Mouse (Mus musculus) cerebral cortex, adult 2 months (tissue): ENCODE data around the gene Cnnm3.

Experiments used
- WGBS: fragments of 180-500 bp; shearing (Covaris S2); methylation state at CpG from one replicate; pipeline ENCODE4 v1.1.7; 2018; 5-methylcytosine and 5-hydroxymethylcytosine counted together

Gene Cnnm3

DNA sequence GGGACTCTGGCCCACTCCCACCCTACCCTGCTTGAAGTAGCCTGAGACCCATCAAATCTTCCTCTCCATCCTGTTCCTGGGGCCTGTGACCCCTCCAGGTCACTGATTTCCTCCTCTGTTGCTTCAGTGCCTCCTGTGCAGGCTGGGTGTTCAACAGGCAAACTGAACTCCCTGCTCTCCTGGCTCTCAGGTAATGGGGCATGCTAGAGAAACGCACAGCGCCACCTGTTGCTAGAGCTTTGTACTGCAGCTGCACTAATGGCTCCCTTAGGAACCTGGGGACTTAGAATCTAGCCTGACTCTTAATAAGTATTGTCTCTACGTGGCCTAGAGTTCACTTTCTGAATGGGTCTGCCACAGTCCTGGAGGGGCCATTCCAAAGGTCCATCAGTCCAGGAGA is 10.4 kb upstream of the Cnnm3 start:
- WGBS: 9% methylated on average over 3 of the region's 3 CpGs

DNA sequence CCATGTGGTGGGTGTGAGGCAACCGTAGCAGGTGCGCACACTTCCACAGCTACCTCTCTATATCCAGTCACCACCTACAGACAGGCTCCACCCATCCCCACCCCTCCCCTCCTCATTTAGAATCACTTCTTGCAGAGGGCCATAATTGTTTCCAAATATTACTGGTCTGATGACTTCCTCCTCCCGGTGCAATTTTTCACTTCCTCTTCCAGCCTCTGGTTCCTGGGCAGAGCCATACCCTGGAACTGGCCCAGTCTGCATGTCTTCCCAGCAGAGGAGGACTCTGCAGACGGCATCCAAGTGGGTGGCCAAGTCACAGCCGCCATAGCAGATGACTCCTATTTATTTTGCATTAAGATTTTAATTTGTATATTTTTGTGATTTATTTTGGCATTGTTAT is 3.4 kb upstream of the Cnnm3 start:
- WGBS: 59% methylated on average over 5 of the region's 5 CpGs

DNA sequence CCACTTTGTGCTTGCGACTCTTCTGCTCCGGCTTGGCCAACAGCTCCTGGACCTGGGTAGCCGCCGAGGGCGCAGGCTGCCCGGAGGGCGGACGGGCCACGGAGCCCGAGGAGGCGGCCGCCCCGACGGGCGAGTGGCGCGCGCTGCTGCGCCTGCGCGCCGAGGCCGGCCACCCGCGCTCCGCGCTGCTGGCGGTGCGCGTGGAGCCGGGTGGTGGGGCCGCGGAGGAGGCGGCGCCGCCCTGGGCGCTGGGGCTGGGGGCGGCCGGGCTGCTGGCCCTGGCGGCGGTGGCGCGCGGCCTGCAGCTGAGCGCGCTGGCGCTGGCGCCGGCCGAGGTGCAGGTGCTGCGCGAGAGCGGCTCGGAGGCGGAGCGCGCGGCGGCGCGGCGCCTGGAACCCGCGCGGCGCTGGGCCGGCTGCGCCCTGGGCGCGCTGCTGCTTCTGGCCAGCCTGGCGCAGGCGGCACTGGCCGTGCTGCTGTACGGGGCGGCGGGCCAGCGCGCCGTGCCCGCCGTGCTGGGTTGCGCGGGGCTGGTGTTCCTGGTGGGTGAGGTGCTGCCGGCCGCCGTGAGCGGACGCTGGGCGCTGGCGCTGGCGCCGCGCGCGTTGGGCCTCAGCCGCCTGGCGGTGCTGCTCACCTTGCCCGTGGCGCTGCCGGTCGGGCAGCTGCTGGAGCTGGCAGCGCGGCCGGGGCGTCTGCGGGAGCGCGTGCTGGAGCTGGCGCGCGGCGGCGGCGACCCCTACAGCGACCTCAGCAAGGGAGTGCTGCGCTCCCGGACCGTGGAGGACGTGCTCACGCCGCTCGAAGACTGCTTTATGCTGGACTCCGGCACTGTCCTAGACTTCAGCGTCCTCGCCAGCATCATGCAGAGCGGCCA is 660 bp downstream of the Cnnm3 start:
- WGBS: 6% methylated on average over 126 of the region's 126 CpGs

DNA sequence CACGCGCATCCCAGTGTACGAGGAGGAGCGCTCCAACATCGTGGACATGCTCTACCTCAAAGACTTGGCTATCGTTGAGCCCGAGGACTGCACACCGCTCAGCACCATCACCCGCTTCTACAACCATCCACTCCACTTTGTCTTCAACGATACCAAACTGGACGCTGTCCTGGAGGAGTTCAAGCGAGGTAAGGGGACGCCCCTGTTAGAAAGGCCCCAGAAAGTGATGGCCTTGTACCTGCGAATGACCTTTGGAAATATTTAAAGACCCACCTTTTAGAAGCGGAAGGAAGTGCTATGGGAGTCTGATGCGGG is 1.3 kb downstream of the Cnnm3 start:
- WGBS: 3% methylated on average over 16 of the region's 16 CpGs

DNA sequence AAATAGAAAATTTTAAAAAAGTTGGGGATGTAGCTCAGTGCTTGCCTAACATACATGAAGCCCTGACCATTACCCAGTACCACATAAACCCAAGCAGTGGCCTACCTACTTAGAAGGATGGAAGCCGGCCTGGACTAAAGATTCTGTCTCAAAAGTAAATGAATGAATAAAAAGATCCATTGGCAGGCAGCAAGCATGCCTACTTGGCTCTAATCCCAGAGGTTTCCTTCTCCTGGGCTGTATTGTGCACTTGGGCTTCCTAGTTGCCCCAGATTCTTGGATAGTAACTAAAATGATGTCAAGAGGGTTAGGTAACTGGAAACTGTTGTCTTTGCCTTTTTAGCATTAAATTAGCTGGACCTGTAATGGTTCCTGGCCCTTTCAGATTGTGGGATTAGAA is 1.6 kb downstream of the Cnnm3 start:
- WGBS: 3% methylated on average over 1 of the region's 1 CpGs

DNA sequence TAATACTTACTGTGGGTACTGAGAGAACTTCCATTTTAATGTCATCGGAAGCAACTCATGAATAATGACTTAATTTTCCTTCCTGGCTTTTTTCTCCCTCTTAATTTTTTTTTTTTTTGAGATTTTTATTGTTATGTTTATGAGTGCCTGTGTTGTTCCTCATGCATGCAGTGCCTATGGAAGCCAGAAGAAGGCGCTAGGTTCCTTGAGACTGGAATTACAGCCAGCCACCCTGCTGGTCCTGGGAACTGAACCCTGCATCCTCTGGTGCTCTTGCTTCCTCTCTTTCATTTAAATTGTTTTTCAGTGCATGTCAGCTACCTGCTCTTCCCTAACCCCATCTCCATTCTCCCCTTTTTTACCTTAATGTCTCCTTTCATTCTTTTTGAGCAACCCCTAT is 2.1 kb downstream of the Cnnm3 start:
- WGBS: 33% methylated on average over 2 of the region's 2 CpGs

DNA sequence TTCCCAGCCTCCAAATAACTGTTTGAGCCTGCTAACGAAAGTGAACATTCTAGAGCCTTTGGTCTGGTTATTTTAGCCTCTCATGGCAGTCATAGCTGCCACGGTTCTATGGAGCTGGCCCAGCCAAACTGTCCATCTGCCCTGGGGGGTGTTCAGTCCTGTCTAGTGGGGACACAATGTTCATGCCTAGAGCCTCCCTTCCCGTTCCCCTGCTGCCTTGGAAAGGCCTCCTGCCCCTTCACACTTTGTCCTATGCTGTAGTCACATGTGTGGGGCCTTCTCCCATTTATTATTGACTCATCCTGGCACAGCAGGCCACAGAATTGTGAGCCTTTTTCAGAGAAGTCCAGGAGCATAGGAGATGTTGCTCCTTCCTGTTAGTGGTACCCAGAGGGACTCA is 6.6 kb downstream of the Cnnm3 start:
- 56% methylated on average over 3 of the region's 3 CpGs for WGBS

DNA sequence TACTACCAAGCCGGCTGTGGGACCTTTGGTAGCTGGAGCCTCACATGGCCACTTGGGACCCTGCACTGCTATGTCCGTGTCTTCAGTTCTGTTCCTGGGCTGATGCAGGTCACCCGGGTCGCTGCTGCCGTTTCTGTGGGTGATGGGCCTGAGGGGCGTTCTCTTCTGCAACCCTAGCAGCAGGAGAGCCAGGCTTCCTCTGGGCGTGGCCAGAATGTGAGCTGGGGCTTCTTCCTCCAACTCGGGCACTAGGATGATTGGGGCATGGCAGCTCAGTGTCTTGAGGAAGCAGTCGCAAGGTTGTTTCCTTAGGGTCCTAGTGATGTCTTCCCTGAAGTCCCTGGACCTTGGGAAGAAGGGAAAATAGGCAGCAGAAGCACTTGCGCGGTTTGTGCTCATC is 8.0 kb downstream of the Cnnm3 start:
- 85% methylated on average over 11 of the region's 11 CpGs for WGBS

DNA sequence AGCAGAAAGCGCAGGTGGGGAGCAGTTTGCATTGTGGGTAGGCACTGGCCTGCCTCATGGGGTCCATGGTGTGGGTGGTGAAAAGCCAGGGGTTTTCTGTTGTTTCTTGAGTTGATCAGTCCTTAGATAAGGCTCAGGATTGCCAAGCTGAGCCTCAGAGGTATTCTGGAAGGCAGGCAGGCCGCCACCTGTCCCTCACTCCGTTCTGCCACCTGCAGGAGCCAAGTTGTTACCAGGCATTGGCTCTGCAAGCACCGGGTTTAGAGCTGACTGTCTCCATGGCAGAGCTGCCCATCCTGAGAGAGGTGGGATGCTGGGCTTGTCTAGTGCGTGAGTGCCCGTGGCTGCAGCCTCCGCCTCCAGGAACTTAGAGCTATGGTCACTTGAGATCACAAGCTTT is 10.5 kb downstream of the Cnnm3 start:
- 84% methylated on average over 7 of the region's 7 CpGs for WGBS

DNA sequence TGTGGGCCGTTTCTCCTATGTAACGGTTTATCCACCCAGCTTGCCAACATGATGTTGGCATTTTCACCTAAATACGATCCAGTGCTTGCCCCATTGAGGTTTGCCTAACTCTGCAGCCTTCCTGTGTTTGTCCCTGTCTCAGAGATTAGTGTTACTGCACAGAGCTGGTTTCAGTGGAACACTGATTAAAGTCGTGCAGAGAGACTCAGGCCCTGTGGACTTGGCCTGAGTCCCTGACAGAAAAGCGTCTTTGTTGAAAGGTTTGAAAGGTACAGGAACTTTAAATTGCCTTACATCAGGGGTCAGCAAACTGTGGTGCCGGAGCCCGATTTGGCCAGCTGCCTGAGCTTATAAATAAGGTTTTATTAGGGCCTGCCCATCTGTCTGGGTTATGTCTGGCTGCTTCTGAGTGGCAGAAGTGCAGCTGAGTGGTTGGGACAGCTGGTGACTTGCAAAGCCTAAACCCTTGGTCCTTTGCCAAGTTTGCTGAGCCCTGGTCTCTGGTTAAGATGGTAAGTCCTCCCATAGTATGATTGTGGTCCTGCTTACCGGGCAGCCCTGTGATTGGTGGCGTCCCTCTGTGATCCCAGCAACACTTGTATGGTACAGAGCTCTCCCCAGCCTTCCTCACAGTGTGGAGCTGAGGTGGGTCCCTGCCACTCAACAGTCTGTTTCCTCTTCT is 11.8 kb downstream of the Cnnm3 start:
- WGBS: 52% methylated on average over 9 of the region's 9 CpGs

DNA sequence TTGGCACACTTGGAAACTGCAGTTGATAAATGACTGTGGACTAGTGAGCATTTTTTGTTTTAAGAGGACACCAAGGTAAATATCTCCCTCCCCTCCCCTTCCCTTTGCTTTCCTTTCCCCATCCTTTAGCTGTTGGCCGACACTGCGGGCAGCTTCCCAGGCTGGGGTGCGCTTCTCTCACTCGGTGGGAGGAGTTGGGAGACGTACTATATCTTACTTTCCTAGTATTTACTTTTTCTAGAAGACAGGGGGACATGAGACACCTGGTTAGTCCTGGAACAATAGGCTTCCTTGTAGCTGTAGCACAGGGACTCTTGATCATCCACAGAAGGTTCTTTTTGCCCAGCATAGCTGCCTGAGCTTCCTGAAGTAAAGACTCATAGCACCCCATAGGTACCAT is 12.4 kb downstream of the Cnnm3 start:
- WGBS: 87% methylated on average over 5 of the region's 5 CpGs

DNA sequence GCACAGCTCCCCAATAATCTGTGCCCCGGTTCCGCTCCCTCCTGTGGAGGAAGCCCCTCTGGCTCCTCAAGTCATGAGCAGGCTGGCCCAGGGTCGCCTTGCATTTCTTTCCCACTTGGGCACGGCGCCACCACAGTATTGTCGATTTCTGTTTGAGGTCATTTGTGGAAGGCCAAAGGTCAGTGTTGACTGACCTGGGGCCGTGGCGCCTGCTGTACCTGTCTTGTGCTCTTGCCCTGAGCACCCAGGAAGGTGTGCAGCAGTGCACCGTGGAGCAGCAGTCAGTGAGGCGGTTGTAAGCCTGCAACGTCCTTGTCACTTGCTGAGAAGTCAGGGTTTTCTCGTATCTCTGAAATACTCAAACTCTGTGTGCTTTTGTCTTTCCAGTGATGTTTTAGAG is 14.1 kb downstream of the Cnnm3 start:
- 92% methylated on average over 12 of the region's 12 CpGs for WGBS

DNA sequence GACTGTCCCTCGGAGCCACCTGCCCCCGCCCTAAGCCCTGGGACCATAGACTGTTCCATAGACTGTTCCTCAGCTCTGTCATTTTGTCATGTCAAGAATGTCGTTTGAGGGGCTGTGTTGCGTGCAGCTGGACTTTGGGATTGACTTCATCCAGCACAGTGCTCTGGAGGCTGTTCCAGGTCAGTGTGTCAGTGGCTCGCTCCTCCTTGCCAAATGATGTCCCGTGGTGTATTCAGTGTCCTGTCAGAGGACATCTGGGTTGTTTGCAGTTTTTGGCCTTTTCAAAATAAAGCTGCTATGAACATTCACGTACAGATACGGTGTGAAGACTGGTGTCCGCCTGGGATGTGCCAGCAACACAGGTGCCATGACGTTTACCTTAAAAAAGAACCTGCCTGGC is 15.2 kb downstream of the Cnnm3 start:
- 84% methylated on average over 10 of the region's 10 CpGs for WGBS

DNA sequence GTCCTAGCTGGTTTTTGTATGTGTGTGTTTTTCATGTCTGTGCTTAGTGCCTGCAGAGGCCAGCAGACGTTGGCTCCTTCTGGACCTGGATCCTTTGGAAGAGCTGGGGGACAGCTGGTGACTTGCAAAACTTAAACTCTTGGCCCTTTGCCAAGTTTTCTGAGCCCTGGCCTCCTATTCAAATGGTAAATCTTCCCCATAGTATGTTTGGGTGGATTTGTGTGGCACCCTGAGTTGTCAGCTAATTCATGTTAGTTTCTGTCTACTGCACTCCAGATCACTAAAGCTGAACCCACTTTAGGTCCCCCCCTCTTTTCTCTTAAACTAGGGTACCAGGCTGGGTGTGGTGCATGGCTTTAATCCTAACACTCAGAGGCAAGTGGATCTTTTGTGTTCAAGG is 16.7 kb downstream of the Cnnm3 start:
- WGBS: 13% methylated on average over 1 of the region's 1 CpGs

DNA sequence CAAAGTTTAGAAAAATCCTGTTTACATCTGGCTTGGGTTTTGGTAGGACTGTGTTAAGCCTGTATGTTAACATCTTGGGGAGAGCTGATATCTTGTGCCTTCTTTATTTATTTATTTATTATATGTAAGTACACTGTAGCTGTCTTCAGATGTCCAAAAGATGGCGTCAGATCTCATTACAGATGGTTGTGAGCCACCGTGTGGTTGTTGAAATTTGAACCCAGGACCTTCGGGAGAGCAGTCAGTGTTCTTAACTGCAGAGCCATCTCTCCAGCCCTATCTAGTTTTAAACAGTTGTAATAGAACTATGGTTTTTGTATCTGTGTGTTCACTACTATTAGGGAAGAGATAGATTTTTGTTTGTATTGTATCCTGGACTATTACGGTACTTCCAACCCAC is 17.6 kb downstream of the Cnnm3 start:
- 89% methylated on average over 4 of the region's 4 CpGs for WGBS

DNA sequence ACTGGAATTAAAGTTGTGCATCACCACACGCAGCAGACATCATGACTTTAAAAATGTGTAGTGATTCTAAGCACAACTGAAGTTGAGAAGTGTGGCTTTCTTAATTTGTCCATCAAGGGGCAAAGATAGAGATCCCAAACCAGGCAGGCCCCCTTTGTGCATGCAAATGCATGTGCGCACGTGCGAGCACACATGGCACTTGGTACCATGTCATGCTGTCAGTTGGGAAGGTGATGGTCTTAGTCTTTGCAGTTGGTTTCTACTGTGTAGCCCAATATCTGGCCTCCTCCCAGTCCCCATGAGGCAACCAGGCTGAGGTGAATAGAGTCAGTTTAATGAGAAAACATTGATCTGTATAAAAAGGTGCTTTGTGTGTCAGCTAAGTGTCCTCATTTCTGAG is 18.2 kb downstream of the Cnnm3 start:
- 95% methylated on average over 4 of the region's 4 CpGs for WGBS

DNA sequence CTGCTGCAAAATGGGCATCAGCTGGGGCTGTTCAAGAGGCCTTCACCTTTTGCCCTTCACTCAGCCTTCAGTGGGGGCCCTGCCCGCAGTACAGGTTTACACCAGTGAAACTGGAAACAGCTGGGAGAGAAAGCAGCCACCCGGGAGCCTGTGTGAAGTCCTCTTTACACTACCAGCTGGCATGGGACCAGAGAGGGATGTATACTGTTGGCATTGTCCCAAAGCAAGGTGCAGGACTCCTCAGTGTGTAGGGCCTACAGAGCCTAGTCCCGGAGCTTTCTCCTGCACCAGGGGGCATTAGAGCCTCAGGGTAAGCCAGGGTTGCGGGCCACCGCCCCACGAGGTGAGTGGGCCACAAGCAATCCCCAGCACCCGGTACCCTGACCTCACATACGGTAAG is 18.8 kb downstream of the Cnnm3 start:
- WGBS: 67% methylated on average over 8 of the region's 8 CpGs

DNA sequence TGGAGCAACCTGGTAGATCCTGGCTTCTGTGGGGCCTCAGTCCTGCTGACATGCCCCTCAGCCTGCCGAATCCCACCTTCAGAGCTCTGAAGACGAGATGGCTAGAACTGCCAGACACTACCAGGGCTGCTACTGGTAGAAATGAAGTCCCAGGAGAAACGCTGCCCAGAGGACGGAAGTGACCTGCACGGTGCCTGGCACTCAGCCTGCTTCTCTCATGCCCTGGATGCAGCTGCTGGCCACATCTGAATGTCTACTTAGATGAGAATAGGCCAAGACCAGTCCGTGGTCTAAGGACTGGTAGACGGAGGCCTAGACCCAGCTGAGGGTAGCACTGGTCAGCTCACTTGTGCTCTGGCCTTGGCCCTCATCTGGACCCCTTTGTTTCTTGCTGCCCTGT is 19.3 kb downstream of the Cnnm3 start:
- WGBS: 79% methylated on average over 7 of the region's 7 CpGs

DNA sequence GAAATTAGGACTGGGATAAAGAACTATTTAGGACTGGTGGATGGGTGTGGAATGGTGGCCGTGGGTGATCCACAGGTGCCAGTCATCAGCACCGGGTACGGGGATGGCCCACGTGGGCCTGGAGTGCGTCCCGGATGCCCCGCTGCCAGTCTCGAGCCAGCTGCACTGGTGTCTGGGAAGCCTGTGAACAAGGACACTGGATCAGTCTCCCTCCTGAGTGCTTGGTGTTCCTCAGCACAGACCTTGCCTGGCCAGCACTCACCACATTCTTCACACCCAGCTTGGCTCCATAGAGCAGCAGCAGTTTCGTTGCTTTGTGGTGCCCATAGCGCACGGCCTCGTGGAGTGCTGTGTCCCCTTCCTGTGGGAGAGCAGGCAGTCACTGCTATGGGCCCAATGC is 19.8 kb downstream of the Cnnm3 start:
- WGBS: 79% methylated on average over 12 of the region's 12 CpGs

DNA sequence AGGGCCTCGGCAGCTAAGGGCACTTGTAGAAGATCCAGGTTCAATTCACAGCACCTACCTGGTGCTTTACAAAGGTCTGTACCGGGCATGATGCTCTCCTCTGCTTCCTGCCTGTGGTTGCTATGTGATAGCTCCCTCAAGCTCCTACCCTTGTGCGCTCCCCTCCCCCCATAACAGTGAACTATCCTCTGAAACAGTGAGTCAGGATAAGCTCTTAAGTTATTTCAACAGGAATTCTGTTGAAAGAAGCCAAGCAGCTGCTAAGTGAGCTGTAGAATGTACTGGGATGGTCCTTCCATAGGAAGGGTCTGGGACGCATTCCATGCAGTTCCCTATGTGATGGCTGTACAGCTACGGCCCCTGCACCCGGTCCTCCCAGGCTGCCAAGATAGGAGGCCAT is 21.9 kb downstream of the Cnnm3 start:
- WGBS: 81% methylated on average over 6 of the region's 6 CpGs

DNA sequence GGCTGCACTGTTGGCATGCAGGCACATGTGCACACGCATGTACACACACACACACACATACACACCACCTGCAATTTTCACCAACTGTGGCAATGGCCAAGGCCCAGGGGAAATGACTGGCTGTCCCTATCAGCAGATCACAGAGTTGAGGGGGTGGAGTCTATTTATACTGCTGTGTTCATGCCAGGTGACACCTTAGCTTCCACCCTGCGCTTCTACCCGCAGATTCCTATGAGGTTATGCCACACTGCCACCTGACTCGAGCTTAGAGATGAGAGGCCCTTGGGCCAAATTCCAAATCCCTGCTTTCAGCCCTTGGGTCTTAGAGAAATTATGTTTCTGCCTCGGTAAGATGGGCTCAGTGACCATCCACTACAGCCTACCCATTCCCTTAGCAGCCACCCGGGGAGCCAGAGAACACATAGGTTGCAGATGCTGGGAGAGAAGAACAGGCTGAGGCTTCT is 23.0 kb downstream of the Cnnm3 start:
- 64% methylated on average over 6 of the region's 6 CpGs for WGBS

DNA sequence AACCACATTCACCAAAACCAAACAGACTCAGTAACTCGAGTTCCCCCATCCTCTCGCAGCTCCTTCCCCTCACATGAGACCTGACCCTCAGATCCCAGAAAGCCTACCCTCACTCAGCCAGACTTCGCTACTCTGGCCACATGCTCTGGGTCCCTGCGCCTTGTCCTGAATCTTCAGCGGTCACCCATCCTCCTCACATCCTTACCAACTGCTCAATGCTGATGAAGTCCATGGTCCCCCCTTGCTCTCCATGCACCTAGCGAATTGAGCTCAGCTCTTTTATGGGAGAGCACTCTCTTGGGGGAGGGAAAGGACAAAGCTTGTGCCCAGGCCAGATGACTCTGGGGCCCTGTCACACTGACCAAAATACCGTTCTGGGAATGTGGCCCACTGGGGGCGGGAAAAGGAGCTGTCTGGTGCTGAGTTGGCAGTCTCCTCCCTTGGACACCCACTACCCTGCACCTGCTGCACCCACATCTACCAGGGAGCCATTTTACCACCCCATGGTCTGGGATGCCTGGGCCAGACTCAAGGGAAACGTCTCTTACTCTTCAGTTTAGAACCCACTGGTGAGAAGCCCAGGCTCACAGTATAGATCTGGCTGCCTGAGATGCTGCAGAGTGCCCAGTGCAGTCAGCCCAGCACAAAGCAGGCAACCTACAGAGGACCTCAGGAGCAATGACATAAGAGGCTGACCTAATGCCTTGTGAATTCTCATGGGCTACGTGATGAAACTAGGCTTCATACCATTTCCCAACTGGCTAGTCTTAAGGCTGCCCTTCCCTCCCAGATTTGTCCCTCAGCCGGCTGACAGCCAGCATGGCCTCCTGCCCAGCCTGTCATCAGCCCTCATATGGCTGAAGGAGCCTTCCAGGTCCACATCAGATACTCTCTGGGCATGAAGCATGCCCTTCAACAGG is 24.1 kb downstream of the Cnnm3 start:
- WGBS: 72% methylated on average over 11 of the region's 11 CpGs

DNA sequence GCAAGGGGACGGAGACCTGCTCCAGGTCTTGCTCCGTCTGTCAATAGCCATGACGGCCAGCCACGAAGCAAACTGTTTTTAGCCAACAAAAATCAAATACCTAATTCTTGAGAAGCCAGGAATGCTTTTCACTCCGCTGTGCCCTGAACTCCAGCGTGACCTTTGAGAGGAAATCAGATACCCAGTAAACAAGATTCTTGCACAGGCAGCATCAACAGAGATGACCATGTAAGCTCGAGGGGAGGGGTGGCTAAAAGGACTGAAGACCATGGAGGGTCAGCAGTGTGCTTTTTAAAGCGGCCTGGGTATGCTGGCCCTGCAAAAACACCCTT is 24.7 kb downstream of the Cnnm3 start:
- 89% methylated on average over 8 of the region's 8 CpGs for WGBS
